Mouse (Mus musculus) heart, embryonic 13.5 days (tissue): ENCODE data around the gene Zscan4c. TPM values are rescaled to one million over a fixed set of nuclear protein-coding genes. Genes with fewer than 3 reads are reported as not detected.
"Not testable (repeated sequence)": the region's sequence is repeated elsewhere in the genome, so short reads cannot be mapped to it uniquely, and the experiment has no call there.

ENCODE experiments used
- ATAC-seq: fragments of 200-750 bp; cut with Nextera tagmentation; 2 replicates; pipeline ENCODE4 v1.8.0; 2017; ENCODE audit warnings: moderate TSS enrichment; ENCODE audit not compliant: insufficient number of reproducible peaks, low FRiP score, low TSS enrichment; ENCODE audit errors: extremely low read depth
- H3K27ac ChIP-seq: fragments of 300-500 bp; sonication (generic); replicated peaks from 2 replicates; pipeline ENCODE4 v1.5.1; 2015; ENCODE audit warnings: moderate library complexity, mild to moderate bottlenecking, inconsistent platforms
- H3K27me3 ChIP-seq: fragments of 300-500 bp; sonication (generic); replicated peaks from 2 replicates; pipeline ENCODE4 v1.6.1; 2015; ENCODE audit warnings: mild to moderate bottlenecking, inconsistent platforms
- H3K36me3 ChIP-seq: fragments of 300-500 bp; sonication (generic); 2 replicates; pipeline ENCODE4 v1.6.1; 2015; ENCODE audit warnings: mild to moderate bottlenecking, inconsistent platforms
- H3K4me1 ChIP-seq: fragments of 300-500 bp; sonication (generic); 2 replicates; pipeline ENCODE4 v1.6.1; 2015; ENCODE audit warnings: inconsistent platforms
- H3K4me2 ChIP-seq: fragments of 300-500 bp; sonication (generic); 2 replicates; pipeline ENCODE4 v1.6.1; 2015; ENCODE audit warnings: inconsistent platforms, mild to moderate bottlenecking, moderate library complexity
- H3K4me3 ChIP-seq: fragments of 300-500 bp; sonication (generic); 2 replicates; pipeline ENCODE4 v1.5.1; 2015; ENCODE audit warnings: moderate library complexity, mild to moderate bottlenecking, inconsistent platforms
- H3K9ac ChIP-seq: fragments of 300-500 bp; sonication (generic); 2 replicates; pipeline ENCODE4 v1.6.1; 2015; ENCODE audit warnings: inconsistent platforms, mild to moderate bottlenecking, moderate library complexity
- H3K9me3 ChIP-seq: fragments of 300-500 bp; sonication (generic); 2 replicates; pipeline ENCODE4 v1.6.1; 2016; ENCODE audit warnings: inconsistent platforms
- WGBS: fragments of 180-500 bp; shearing (Covaris S2); methylation state at CpG from one replicate; pipeline ENCODE4 v1.1.7; 2015; ENCODE audit warnings: mixed read lengths; 5-methylcytosine and 5-hydroxymethylcytosine counted together
- microRNA-seq: library from miRNA; unstranded; fragments of <30 nt; microRNA quantifications from one replicate; pipeline ENCODE4, GENCODE M21; 2016
- polyA plus RNA-seq: library from polyadenylated mRNA; unstranded; fragments of >200 nt; fragmentation: Nextera tagmentation; extraction: Ambion mirVana; gene quantifications from 2 replicates; pipeline ENCODE4 v1.2.1, GENCODE M21; 2015

Zscan4c gene
- polyA plus RNA-seq = not detected in 2 replicates

DNA sequence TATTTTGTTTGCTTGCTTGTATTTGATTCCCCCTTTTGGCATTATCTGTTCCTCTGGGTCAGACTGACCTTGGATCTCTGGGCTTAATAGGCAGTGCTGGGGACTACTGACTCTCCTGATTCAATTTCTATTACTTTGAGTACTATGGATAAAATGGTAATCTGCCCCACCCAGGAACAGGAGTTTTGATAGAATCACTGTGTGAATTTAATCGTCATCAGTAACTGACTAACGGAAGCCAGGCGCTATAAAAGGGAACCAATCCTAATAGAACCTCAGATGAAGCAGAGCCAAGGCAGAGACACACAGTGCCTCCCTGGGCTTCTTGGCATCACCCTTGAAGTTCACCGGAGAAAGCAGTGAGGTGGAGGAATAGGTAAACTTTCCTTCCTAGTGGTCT, at the start of gene Zscan4c:
Gene Zscan4c, plus strand, starts transcription at position 301 of the 400 bp plus-strand sequence.
- H3K4me2 ChIP-seq, H3K9ac ChIP-seq, H3K9me3 ChIP-seq, H3K27ac ChIP-seq, H3K27me3 ChIP-seq, ATAC-seq, H3K36me3 ChIP-seq, H3K4me1 ChIP-seq, H3K4me3 ChIP-seq: not testable (repeated sequence)
- 78% methylated on average over 4 of the region's 4 CpGs for WGBS

Small RNA genes lying within 50 kb of the gene (microRNA-seq; reads per million reads assigned to microRNA genes)
- gene Mir297-1 = not detected

Other genes with a start within 250 kb of the Zscan4c start
- gene Zscan4b, start 100.7 kb upstream of the Zscan4c start, polyA plus RNA-seq = not detected in 2 replicates
- not detected in 2 replicates for gene Zscan4-ps1, start 63.9 kb downstream of the Zscan4c start, polyA plus RNA-seq
- gene Zscan4d, start 160.4 kb downstream of the Zscan4c start, polyA plus RNA-seq = not detected in 2 replicates